Mouse (Mus musculus) hindbrain, embryonic 16.5 days (tissue): ENCODE data around the gene Adamtsl5. TPM values are rescaled to one million over a fixed set of nuclear protein-coding genes. Genes with fewer than 3 reads are reported as not detected.

Experiments used
- ATAC-seq: fragments of 200-750 bp; cut with Nextera tagmentation; 2 replicates; pipeline ENCODE4 v1.8.0; 2017; ENCODE audit warnings: moderate TSS enrichment, moderate library complexity
- H3K27ac ChIP-seq: fragments of 300-500 bp; sonication (generic); 2 replicates; pipeline ENCODE4 v1.5.1; 2014; ENCODE audit warnings: low read depth, mild to moderate bottlenecking, control low read depth, low read length, moderate library complexity
- H3K27me3 ChIP-seq: fragments of 300-500 bp; sonication (generic); replicated peaks from 2 replicates; pipeline ENCODE4 v1.6.1; 2014; ENCODE audit warnings: low read length; ENCODE audit not compliant: control insufficient read depth, insufficient read depth
- H3K36me3 ChIP-seq: fragments of 300-500 bp; sonication (generic); 2 replicates; pipeline ENCODE4 v1.6.1; 2014; ENCODE audit warnings: mild to moderate bottlenecking, low read length, moderate library complexity, mixed read lengths; ENCODE audit not compliant: control insufficient read depth, insufficient read depth
- H3K4me1 ChIP-seq: fragments of 300-500 bp; sonication (generic); 2 replicates; pipeline ENCODE4 v1.6.1; 2014; ENCODE audit warnings: low read depth, low read length; ENCODE audit not compliant: control insufficient read depth, insufficient read depth
- H3K4me2 ChIP-seq: fragments of 300-500 bp; sonication (generic); 2 replicates; pipeline ENCODE4 v1.6.1; 2014; ENCODE audit warnings: mild to moderate bottlenecking, low read length, control low read depth, moderate library complexity
- H3K4me3 ChIP-seq: fragments of 300-500 bp; sonication (generic); 2 replicates; pipeline ENCODE4 v1.5.1; 2014; ENCODE audit warnings: mild to moderate bottlenecking, low read length, control low read depth, moderate library complexity
- H3K9ac ChIP-seq: fragments of 300-500 bp; sonication (generic); 2 replicates; pipeline ENCODE4 v1.6.1; 2014; ENCODE audit warnings: low read depth, mild to moderate bottlenecking, control low read depth, low read length, moderate library complexity
- H3K9me3 ChIP-seq: fragments of 300-500 bp; sonication (generic); 2 replicates; pipeline ENCODE4 v1.6.1; 2014; ENCODE audit warnings: mild to moderate bottlenecking, low read length, moderate library complexity; ENCODE audit not compliant: control insufficient read depth
- WGBS: fragments of 180-500 bp; shearing (Covaris S2); extraction: QIAGEN DNeasy Blood & Tissue Kit; methylation state at CpG from one replicate; pipeline ENCODE4 v1.1.7; 2014; 5-methylcytosine and 5-hydroxymethylcytosine counted together
- polyA plus RNA-seq: library from polyadenylated mRNA; unstranded; fragments of >200 nt; fragmentation: Nextera tagmentation; extraction: Ambion mirVana; gene quantifications from 2 replicates; pipeline ENCODE4 v1.2.1, GENCODE M21; 2015

Adamtsl5 gene
- polyA plus RNA-seq, 1 experiment from 2014 or later, result 1.1 TPM

DNA sequence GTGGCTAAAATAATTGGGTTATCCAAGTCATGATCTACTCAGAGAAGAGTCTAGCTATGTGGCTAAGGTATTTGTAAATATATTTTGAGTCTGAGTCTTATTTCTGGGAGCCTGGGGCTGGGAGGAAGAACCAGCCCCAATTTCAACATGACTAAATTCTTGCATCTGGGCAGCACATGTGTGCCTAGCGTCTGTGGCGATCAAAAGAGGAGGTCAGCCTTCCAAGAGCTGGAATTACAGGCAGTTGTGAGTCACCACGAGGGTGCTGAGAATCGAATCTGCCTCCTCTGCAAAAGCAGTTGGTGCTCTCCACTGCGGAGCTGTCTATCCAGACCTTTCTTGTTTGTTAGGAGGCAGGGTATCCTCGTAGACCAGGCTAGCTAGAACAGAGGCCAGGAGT, 17.5 kb upstream of the Adamtsl5 start:
- ATAC-seq, result no peak
- Histone ChIP-seq H3K4me1 (peaks cover 4% of the 10 kb centered on the region; the same call in 1 of the 2 replicates), H3K27ac (no peak overlapping the region), H3K4me2 (no peak overlapping the region), H3K4me3 (no peak overlapping the region), H3K36me3 (no peaks in the 10 kb centered on the region), H3K9ac (no peak overlapping the region), H3K9me3 (no peaks in the 10 kb centered on the region), H3K27me3 (peaks cover 6% of the 10 kb centered on the region)
- 69% methylated on average over 6 of the region's 6 CpGs for WGBS

DNA sequence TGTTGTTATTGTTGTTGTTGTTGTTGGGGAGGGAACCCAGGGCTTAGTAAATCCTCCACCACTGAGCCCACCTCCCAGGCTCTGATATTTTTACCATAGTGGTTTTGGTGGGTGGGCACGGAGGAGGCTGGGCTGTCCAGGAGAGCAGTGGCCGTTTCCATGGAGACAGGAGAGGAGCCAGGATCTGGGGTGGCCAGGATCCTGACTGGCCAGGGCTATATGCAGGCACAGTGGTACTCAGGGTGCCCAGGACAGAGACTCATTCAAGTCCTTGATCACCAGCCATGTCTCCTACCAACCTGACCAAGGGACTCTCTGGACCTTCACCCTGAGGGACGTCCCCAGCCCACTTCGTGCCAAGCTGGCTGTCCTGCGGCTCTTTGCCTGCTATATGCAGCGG, 15.5 kb upstream of the Adamtsl5 start:
- Histone ChIP-seq H3K27me3 (peaks cover 18% of the 10 kb centered on the region), H3K4me3 (no peak overlapping the region), H3K9me3 (no peaks in the 10 kb centered on the region), H3K4me2 (no peak overlapping the region), H3K27ac (no peak overlapping the region), H3K4me1 (peaks cover 4% of the 10 kb centered on the region; the same call in 1 of the 2 replicates), H3K36me3 (no peaks in the 10 kb centered on the region), H3K9ac (no peak overlapping the region)
- 22% methylated on average over 6 of the region's 6 CpGs for WGBS
- ATAC-seq, result peak; percentile 53; the same call in 1 of the 2 replicates

DNA sequence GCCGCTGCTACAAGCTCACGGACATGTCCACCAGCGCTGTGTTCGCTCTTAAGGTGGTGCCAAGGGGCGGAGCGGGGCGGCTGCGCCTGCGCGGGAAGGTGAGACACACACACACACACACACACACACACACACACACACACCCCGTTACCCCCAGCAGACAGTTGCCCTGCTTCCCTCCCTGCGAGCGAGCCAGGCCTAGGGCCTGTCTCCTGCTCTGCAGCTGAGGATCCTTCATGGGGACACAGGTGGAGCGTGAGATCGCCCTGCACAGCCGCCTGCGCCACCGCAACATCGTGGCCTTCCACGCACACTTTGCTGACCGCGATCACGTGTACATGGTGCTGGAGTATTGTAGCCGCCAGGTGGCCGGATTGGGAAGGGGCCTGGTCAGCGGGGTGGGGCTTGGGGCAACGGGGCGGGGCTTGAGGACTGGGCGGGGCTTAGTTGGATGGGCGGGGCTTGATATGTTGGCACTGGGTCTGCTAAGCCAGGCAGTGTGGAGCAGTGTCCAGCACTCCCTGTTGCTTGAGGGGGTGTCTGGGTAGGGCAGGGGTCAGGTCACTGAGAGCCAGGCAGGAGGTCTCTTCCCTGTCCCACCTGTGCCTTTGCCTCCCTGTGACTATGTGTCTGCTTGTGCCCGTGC, 9.9 kb upstream of the Adamtsl5 start:
- peak; percentile 63 for ATAC-seq
- no peak overlapping the region for H3K27ac ChIP-seq
- peaks cover 59% of the 10 kb centered on the region for H3K27me3 ChIP-seq
- peak overlapping the region; percentile 61 for H3K9ac ChIP-seq
- H3K9me3 ChIP-seq, result no peaks in the 10 kb centered on the region
- H3K36me3 ChIP-seq, result no peaks in the 10 kb centered on the region
- H3K4me3 ChIP-seq, result peak overlapping the region; percentile 41
- peak overlapping the region; percentile 70 for H3K4me2 ChIP-seq
- 7% methylated on average over 30 of the region's 31 CpGs for WGBS
- peaks cover 20% of the 10 kb centered on the region for H3K4me1 ChIP-seq

DNA sequence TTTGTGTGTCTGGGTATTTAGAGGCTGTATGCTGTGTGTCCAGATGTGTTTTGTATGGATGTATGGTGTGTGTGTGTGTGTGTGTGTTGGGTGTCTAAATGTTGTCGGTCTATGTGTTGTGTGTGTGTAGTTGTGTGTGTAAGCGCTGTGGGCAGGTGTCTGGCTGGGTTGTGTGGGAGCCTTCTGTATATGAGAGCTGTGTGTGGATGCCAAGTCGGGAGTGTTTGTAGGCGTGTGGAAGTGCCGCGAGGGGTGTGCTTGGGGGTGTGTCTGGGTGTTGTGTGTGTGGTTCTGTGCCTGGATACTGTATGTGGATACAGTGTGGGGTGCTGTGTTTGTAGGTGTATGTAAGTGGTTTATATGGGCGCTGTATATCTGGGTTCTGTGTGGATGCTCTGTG, 9.1 kb upstream of the Adamtsl5 start:
- WGBS, result 35% methylated on average over 7 of the region's 7 CpGs
- Histone ChIP-seq H3K4me1 (peaks cover 20% of the 10 kb centered on the region), H3K27ac (no peak overlapping the region), H3K36me3 (no peaks in the 10 kb centered on the region), H3K27me3 (peaks cover 65% of the 10 kb centered on the region), H3K9me3 (no peaks in the 10 kb centered on the region), H3K4me2 (peak overlapping the region; percentile 70), H3K4me3 (peak overlapping the region; percentile 41), H3K9ac (no peak overlapping the region; the same call in 1 of the 2 replicates)
- ATAC-seq, result peak; percentile 29

- Histone ChIP-seq H3K4me1 (peaks cover 20% of the 10 kb centered on the region), H3K27ac (no peak overlapping the region), H3K9ac (peak overlapping the region; percentile 54), H3K36me3 (no peaks in the 10 kb centered on the region), H3K9me3 (no peaks in the 10 kb centered on the region), H3K4me2 (peak overlapping the region; percentile 84), H3K27me3 (peaks cover 68% of the 10 kb centered on the region), H3K4me3 (peak overlapping the region; percentile 45)
- peak; percentile 51 for ATAC-seq
- WGBS, result 2% methylated on average over 34 of the region's 34 CpGs
Observed at GRCm38 (mm10) chr10:80356737-80357136, 8.5 kb upstream of the Adamtsl5 start.

DNA sequence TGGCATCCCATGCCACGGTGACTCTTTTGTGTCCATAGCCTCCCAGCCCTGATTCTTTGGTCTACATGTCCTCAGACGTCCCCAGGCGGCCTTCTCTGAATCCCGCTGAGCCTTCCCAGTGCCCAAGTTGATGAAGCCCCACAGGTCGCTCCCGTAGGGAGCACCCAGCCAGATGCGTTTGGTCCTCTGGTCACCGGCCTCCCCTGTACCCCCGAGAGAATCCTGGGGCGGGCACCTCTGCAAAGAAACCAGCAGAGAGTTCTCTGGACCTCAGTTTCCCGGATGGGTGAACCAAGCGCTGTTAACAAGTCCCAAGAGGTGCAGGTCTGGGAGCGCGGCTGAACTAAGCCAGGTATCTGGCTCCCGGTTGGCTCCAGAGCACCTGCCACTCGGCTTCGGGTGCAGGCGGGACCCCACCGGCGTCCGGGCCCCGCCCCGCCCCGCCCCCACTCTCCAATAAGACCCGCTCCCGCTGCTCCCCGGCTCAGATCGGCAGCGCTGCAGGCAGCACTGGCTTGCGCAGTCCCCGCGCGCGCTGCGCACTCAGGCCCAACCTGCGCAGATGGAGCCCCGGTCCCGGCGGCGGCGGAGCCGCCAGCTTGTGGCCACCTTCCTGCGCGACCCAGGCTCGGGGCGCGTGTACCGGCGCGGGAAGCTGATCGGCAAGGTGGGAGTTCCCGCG, 7.9 kb upstream of the Adamtsl5 start, which contains the start of gene Plk5:
Gene Plk5, plus strand, starts transcription at position 459 of the 682 bp plus-strand sequence.
- H3K9ac ChIP-seq, result peak within 1 kb of the TSS; percentile 54
- peaks cover 68% of the 10 kb centered on the region for H3K27me3 ChIP-seq
- peak; percentile 46; the same call in 1 of the 2 replicates for ATAC-seq
- H3K4me3 ChIP-seq, result peak within 1 kb of the TSS; percentile 45
- WGBS, result under 1% methylated on average over 48 of the region's 53 CpGs
- H3K4me2 ChIP-seq, result peak within 1 kb of the TSS; percentile 84
- no peaks in the 10 kb centered on the region for H3K36me3 ChIP-seq
- peaks cover 20% of the 10 kb centered on the region for H3K4me1 ChIP-seq
- H3K27ac ChIP-seq, result no peak within 1 kb of the TSS
- no peaks in the 10 kb centered on the region for H3K9me3 ChIP-seq

DNA sequence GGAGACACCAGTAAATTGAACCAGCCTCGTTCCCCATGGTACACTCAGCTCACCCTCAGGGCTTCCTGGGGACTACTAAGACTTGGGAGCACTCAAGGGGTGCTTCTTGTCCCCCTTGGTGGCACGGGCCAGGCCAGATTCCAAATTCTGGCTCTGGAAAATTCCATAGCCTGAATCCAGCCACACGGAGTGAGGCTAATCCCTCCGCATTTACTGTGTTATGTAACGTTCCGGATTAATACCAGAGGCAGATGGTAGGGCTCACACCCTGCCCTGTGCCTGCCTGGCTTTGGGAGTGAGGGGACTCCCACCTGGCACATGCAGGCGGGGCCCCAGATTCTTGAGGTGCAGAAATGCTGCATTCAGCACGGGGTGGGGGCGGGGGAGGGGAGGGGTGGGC, 7.2 kb upstream of the Adamtsl5 start:
- Histone ChIP-seq H3K27me3 (peaks cover 66% of the 10 kb centered on the region), H3K9me3 (no peaks in the 10 kb centered on the region), H3K4me1 (peaks cover 20% of the 10 kb centered on the region), H3K27ac (no peak overlapping the region), H3K36me3 (no peaks in the 10 kb centered on the region), H3K4me2 (no peak overlapping the region; the same call in 1 of the 2 replicates), H3K4me3 (no peak overlapping the region), H3K9ac (no peak overlapping the region)
- WGBS, result 4% methylated on average over 9 of the region's 9 CpGs
- ATAC-seq, result no peak

DNA sequence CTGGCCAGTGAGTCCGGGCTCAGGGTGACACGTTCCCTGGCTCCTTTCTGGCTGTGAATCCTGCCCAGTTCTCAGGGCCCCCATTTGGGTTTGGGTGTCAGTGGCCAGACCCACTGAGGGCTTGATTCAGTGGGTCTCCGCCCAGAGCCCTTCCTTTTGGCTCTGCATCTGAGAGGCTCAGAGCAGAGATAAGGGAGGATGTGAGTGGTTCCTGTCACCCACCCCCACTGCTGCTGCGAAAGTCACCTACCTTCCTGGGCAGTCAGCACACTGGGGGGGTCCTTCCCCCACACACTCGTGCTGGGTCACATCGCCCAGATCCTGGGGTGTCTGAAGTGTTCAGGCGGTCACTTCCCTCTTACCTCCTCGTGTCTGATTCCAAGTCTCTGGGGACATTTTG, 4.5 kb upstream of the Adamtsl5 start:
- no peaks in the 10 kb centered on the region for H3K9me3 ChIP-seq
- H3K27me3 ChIP-seq, result peaks cover 65% of the 10 kb centered on the region
- no peak overlapping the region for H3K9ac ChIP-seq
- no peak overlapping the region for H3K4me3 ChIP-seq
- H3K4me1 ChIP-seq, result peaks cover 15% of the 10 kb centered on the region
- no peak overlapping the region for H3K27ac ChIP-seq
- no peak for ATAC-seq
- WGBS, result 60% methylated on average over 8 of the region's 8 CpGs
- no peak overlapping the region for H3K4me2 ChIP-seq
- no peaks in the 10 kb centered on the region for H3K36me3 ChIP-seq

DNA sequence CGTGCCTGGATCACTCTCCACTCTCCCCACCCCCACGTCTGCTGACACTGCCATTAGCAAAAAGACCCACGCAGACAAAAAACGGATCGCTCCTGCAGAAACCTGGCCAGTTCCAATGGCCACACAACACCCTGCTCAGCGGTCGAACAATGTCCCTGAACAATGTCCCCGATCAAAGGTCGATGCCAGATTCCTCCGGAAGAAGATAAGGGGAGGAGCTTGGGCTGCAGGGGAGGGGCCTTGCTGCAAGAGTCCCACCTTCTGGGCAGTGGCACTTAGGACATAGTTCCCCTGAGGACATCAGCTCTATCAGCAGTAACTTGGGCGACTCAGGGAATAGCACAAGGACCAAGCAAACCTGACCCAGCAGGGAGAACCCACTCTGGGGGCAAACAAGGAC, 3.7 kb upstream of the Adamtsl5 start:
- Histone ChIP-seq H3K4me3 (no peak overlapping the region), H3K9ac (no peak overlapping the region), H3K4me2 (no peak overlapping the region), H3K36me3 (no peaks in the 10 kb centered on the region), H3K9me3 (no peaks in the 10 kb centered on the region), H3K27ac (no peak overlapping the region), H3K27me3 (peaks cover 64% of the 10 kb centered on the region), H3K4me1 (peaks cover 13% of the 10 kb centered on the region)
- no peak for ATAC-seq
- 15% methylated on average over 11 of the region's 11 CpGs for WGBS
